Mouse (Mus musculus) testis, adult 2 months (tissue): ENCODE results near the gene Cbx1.
A peak's percentile ranks its signal among the peaks of the same experiment; 100 is the strongest.

Experiments
- CTCF ChIP-seq: fragments of 200-500 bp; IDR thresholded peaks from 2 replicates; pipeline ENCODE4 v1.5.1; 2012; ENCODE audit warnings: low read depth, mild to moderate bottlenecking, inconsistent platforms, low read length, moderate library complexity; ENCODE audit not compliant: control insufficient read depth, insufficient read depth, insufficient replicate concordance
- POLR2A ChIP-seq: fragments of 200-500 bp; IDR thresholded peaks from 2 replicates; pipeline ENCODE4 v1.6.1; 2012; ENCODE audit warnings: low read depth, mild to moderate bottlenecking, inconsistent platforms, low read length, moderate library complexity; ENCODE audit not compliant: control insufficient read depth

DNA sequence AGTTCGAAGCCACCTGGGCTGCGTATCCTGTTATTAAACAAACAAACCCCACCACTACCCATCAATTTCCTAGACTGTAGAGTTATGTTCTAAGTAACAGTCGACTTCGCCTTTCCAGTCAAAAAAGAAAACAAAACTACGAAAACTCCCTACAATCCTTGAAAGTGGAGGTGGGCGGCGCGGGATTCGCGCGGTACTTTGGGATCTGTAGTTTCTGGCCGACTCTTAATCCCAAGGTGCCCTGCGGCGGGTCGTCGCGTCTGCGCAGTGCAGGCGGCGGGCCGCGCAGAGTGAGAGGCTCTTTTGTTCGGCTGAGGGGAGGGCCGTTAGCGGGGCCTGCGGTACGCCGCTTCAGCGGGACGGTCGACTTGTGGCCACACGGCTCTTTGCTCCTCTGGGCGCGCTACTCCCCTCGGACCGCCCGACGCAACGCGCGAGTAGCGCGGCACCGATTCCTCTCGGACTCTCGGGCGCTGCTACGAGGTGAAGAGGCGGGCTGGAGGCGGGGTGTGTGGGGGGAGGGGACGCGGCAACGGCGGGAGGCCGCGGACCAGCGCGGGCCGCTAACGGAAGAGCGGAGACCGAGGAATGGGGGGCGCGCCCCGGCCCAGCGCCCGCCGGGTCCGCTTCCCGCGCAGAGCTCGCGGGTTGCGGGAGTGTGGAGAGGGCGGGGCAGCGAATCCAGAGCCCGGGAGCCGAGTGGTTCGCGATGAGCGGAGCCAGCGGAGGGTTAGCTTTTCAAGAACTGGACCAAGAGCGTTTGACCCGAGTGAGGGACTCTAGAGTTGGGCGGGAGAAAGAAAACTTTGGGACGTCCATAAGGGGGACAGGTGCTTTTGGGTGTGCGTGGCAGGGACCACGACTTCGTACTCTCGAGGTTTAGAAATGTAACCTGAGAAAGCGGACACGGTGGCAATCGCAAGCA lies at the start of gene Cbx1:
- TF ChIP-seq POLR2A (peak; percentile 93), CTCF (no peak)
